Mouse (Mus musculus): ENCODE data around the gene Eef1akmt1.

DNA sequence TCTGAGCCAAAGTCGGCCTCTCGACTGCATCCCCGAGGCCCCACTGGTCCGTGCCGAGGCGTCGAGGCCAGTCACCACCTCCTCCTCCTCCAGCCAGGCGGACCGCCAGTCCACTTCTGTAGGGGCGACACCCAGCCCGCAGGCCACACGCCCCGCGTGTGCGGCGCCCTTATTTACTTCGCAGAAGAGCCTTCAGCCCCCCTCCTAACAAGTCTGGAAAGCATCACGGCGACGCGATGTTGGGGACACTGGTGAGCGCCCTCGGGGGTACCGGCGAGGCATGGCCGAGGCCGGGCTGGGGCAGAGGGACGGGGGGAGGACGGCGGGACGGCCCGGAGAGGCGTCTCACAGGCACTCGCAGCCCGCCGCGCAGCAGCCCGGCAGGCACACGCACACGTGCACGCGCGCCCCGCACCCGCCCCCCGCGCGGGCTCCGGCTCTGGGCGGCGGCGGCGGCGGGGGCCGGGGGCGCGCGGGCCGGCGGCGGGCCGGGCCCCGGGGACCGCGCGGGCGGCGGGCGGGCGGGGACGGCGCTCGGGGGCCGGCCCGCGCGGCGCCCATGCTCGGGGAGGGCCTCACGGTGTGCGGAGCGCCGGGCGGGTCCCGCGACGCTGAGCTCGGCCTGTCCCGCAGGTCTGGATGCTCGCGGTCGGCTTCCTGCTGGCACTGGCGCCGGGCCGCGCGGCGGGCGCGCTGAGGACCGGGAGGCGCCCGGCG is 46.6 kb downstream of the Eef1akmt1 start, which contains the start of gene Il17d:
- TF ChIP-seq GATA2 (IDR thresholded peaks at IDR 0.05; ENCODE audit: borderline replicate concordance, low read depth, low read length) (no peak), TAL1 (conservative IDR thresholded peaks at IDR 0.05; ENCODE audit: low read depth, low read length) (no peak), CTCF (IDR thresholded peaks at IDR 0.05; ENCODE audit: low read depth, low read length) (no peak), GATA1 (IDR thresholded peaks at IDR 0.05; ENCODE audit: borderline replicate concordance, low read length) (no peak), POLR2AphosphoS5 (IDR thresholded peaks at IDR 0.05; ENCODE audit: insufficient replicate concordance, low read depth, low read length) (no peak)

Data from G1E (cell line).